Mouse (Mus musculus) bone marrow, adult 2 months (tissue): Measurements from ENCODE around the gene Olfr1424.

Experiments
- CTCF ChIP-seq: fragments of 200-500 bp; IDR thresholded peaks from 2 replicates; pipeline ENCODE4 v1.5.1; 2011; ENCODE audit warnings: low read length, control low read depth; ENCODE audit not compliant: control insufficient read depth, insufficient read depth
- POLR2A ChIP-seq: fragments of 200-500 bp; IDR thresholded peaks from 2 replicates; pipeline ENCODE4 v1.6.1; 2011; ENCODE audit warnings: low read depth, mild to moderate bottlenecking, control low read depth, low read length, borderline replicate concordance; ENCODE audit not compliant: control insufficient read depth

DNA sequence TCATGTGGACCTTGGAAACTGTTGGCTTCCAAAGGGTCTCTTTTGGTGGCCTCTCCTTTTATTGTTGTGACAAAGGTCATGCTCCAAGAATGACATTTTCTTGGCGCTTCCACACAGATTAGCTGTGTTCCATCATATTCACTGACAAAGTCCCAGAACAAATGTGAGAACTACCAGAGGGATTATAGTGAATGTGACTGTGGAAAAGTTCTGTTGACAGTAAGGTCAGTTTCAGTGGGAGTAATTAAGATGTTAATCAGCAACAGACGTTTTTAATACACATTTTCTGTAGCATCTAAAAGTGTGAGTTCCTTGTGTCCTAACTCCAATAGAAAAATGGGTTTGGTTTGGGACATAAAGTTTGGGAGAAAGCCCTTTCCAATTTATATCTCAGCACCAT is 21.3 kb downstream of the Olfr1424 start, which contains the start of gene Olfr1423:
- TF ChIP-seq POLR2A (no peak), CTCF (no peak)
